Mouse (Mus musculus) olfactory bulb, adult 2 months (tissue): ENCODE measurements at regions not wholly inside any gene's neighbourhood (a gene's known extent, or its start where the extent isn't known, plus 50 kb on each side); places are given as distances from the start of the nearest gene placed in this dataset.
"Not testable (repeated sequence)": the region's sequence is repeated elsewhere in the genome, so short reads cannot be mapped to it uniquely, and the experiment has no call there.

Source experiments
- H3K27ac ChIP-seq: fragments of 200-500 bp; 2 replicates; pipeline ENCODE4 v1.5.1; 2012; ENCODE audit warnings: low read depth, low read length; ENCODE audit not compliant: insufficient read depth
- H3K4me1 ChIP-seq: fragments of 200-500 bp; 2 replicates; pipeline ENCODE4 v1.6.1; 2012; ENCODE audit warnings: low read length; ENCODE audit not compliant: control insufficient read depth, insufficient read depth
- H3K4me3 ChIP-seq: fragments of 200-500 bp; 2 replicates; pipeline ENCODE4 v1.5.1; 2012; ENCODE audit warnings: mild to moderate bottlenecking, low read depth, low read length, moderate library complexity; ENCODE audit not compliant: insufficient read depth
- CTCF ChIP-seq: fragments of 200-500 bp; IDR thresholded peaks from 2 replicates; pipeline ENCODE4 v1.5.1; 2012; ENCODE audit warnings: low read depth, mild to moderate bottlenecking, low read length, moderate library complexity; ENCODE audit not compliant: insufficient read depth
- POLR2A ChIP-seq: fragments of 200-500 bp; IDR thresholded peaks from 2 replicates; pipeline ENCODE4 v1.6.1; 2012; ENCODE audit warnings: mild to moderate bottlenecking, low read depth, low read length, moderate library complexity; ENCODE audit not compliant: insufficient read depth
- whole genome bisulfite sequencing: fragments of 180-500 bp; shearing (Covaris S2); methylation state at CpG from one replicate; pipeline ENCODE4 v1.1.7; 2018; 5-methylcytosine and 5-hydroxymethylcytosine counted together

- H3K4me1 ChIP-seq: no peaks in the 10 kb centered on the region
- 53% methylated on average over 8 of the region's 8 CpGs for WGBS
Observed at GRCm38 (mm10) chr10:117471036-117471817, 91.4 kb upstream of the Cpsf6 start.

GRCm38 (mm10) chr10:117470481-117470880 is 90.7 kb upstream of the Cpsf6 start:
- Histone ChIP-seq H3K27ac (no peak overlapping the region), H3K4me3 (no peak overlapping the region)
- whole genome bisulfite sequencing: 99% methylated on average over 2 of the region's 2 CpGs

More at GRCm38 (mm10) chr10:117471036-117471817, 91.4 kb upstream of the Cpsf6 start:
- TF ChIP-seq POLR2A (no peak), CTCF (no peak)
- Histone ChIP-seq H3K4me3 (no peak overlapping the region), H3K27ac (no peak overlapping the region)

GRCm38 (mm10) chr10:117469573-117470090 is 89.8 kb upstream of the Cpsf6 start:
- WGBS: 96% methylated on average over 3 of the region's 3 CpGs
- Histone ChIP-seq H3K4me3 (no peak overlapping the region), H3K27ac (no peak overlapping the region), H3K4me1 (no peaks in the 10 kb centered on the region)
- TF ChIP-seq POLR2A (no peak), CTCF (no peak)

More at GRCm38 (mm10) chr10:117470481-117470880, 90.7 kb upstream of the Cpsf6 start:
- no peaks in the 10 kb centered on the region for H3K4me1 ChIP-seq
- TF ChIP-seq CTCF: no peak
- no peak for TF ChIP-seq POLR2A

GRCm38 (mm10) chr10:117468931-117469572 is 89.2 kb upstream of the Cpsf6 start:
- TF ChIP-seq CTCF: no peak
- no peak for TF ChIP-seq POLR2A
- 96% methylated on average over 3 of the region's 3 CpGs for WGBS
- Histone ChIP-seq H3K4me3 (no peak overlapping the region), H3K4me1 (no peaks in the 10 kb centered on the region), H3K27ac (no peak overlapping the region)

GRCm38 (mm10) chr10:117468381-117468780 is 88.6 kb upstream of the Cpsf6 start:
- TF ChIP-seq POLR2A (no peak), CTCF (no peak)
- no peaks in the 10 kb centered on the region for H3K4me1 ChIP-seq
- 88% methylated on average over 4 of the region's 4 CpGs for WGBS

GRCm38 (mm10) chr10:117467161-117467560 is 87.3 kb upstream of the Cpsf6 start:
- WGBS: 94% methylated on average over 8 of the region's 8 CpGs
- Histone ChIP-seq H3K27ac (no peak overlapping the region), H3K4me3 (no peak overlapping the region), H3K4me1 (no peaks in the 10 kb centered on the region)
- no peak for TF ChIP-seq POLR2A
- no peak for TF ChIP-seq CTCF

More at GRCm38 (mm10) chr10:117468381-117468780, 88.6 kb upstream of the Cpsf6 start:
- Histone ChIP-seq H3K4me3 (no peak overlapping the region), H3K27ac (no peak overlapping the region)

GRCm38 (mm10) chr10:117466391-117466790 is 86.6 kb upstream of the Cpsf6 start:
- no peak overlapping the region for H3K27ac ChIP-seq
- H3K4me1 ChIP-seq: no peaks in the 10 kb centered on the region
- 92% methylated on average over 3 of the region's 3 CpGs for WGBS
- TF ChIP-seq POLR2A: no peak
- TF ChIP-seq CTCF: no peak
- H3K4me3 ChIP-seq: no peak overlapping the region

- Histone ChIP-seq H3K27ac (no peak overlapping the region), H3K4me1 (no peaks in the 10 kb centered on the region), H3K4me3 (no peak overlapping the region)
- TF ChIP-seq CTCF (no peak), POLR2A (no peak)
- WGBS: 83% methylated on average over 3 of the region's 3 CpGs
Observed at GRCm38 (mm10) chr10:117465671-117466250, 85.9 kb upstream of the Cpsf6 start.

GRCm38 (mm10) chr10:117465058-117465660 is 85.3 kb upstream of the Cpsf6 start:
- TF ChIP-seq POLR2A (no peak), CTCF (no peak)
- no peak overlapping the region for H3K4me3 ChIP-seq
- H3K27ac ChIP-seq: no peak overlapping the region
- no peaks in the 10 kb centered on the region for H3K4me1 ChIP-seq
- WGBS: 94% methylated on average over 12 of the region's 12 CpGs

GRCm38 (mm10) chr10:117464331-117464730 is 84.5 kb upstream of the Cpsf6 start:
- not testable (repeated sequence) for H3K4me1 ChIP-seq

More at GRCm38 (mm10) chr10:117464331-117464730, 84.5 kb upstream of the Cpsf6 start:
- H3K27ac ChIP-seq, H3K4me3 ChIP-seq: not testable (repeated sequence)
